Mouse (Mus musculus): ENCODE measurements around the gene Ddr1. TPM values are rescaled to one million over a fixed set of nuclear protein-coding genes. Genes with fewer than 3 reads are reported as not detected.
A peak's percentile ranks its signal among the peaks of the same experiment; 100 is the strongest.

Gene Ddr1
- total RNA-seq, 2 experiments from 2014 or later, result not detected

- no peak for ATAC-seq (replicated peaks; ENCODE audit: low FRiP score, poor library complexity, severe bottlenecking)
Observed at GRCm38 (mm10) chr17:35653086-35653485, 51.3 kb downstream of the Ddr1 start.

GRCm38 (mm10) chr17:35649429-35649828 is 55.0 kb downstream of the Ddr1 start:
- no peak for ATAC-seq (replicated peaks; ENCODE audit: low FRiP score, poor library complexity, severe bottlenecking)

GRCm38 (mm10) chr17:35643609-35644236 is 60.7 kb downstream of the Ddr1 start, which contains the start of gene Mucl3:
Gene Mucl3, minus strand, starts transcription at chr17:35643695.
- no peak for ATAC-seq (replicated peaks; ENCODE audit: low FRiP score, poor library complexity, severe bottlenecking)

- no peak for ATAC-seq (replicated peaks; ENCODE audit: low FRiP score, poor library complexity, severe bottlenecking)
Observed at GRCm38 (mm10) chr17:35639352-35639751, 65.1 kb downstream of the Ddr1 start.

DNA sequence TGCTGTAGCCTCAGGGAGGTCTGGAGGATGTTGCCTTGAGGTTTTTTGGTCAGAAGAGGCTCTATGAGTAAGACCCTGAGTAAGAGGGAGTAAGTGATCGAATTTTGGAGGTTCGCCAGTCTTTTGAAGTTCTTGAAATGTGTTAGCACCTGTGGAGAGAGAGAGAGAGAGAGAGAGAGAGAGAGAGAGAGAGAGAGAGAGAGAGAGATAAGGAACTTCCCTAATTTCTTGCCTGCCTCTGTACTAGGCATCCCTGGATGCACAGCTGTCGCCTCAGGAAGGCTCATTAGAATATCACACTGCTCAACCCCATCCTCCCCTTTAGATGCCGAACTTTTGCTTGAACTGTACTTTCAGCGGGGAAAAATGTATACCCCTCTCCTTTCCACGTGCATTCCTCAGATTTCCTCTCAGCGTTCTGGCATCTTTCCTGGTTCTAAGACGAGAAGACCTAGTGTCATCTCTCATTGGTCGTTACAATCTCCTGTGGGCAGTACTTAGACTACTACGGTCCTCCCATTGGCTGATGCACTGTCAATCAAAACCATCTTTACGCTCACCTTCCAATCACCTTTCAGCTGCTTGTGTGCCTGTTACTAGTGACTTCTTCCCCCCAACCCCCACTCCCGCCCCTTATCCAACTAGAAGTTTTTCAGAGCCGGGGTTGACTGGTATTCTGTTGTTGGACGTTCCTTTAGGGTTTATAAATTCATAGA is 65.8 kb downstream of the Ddr1 start:
- ATAC-seq (replicated peaks; ENCODE audit: low FRiP score, poor library complexity, severe bottlenecking), result no peak

DNA sequence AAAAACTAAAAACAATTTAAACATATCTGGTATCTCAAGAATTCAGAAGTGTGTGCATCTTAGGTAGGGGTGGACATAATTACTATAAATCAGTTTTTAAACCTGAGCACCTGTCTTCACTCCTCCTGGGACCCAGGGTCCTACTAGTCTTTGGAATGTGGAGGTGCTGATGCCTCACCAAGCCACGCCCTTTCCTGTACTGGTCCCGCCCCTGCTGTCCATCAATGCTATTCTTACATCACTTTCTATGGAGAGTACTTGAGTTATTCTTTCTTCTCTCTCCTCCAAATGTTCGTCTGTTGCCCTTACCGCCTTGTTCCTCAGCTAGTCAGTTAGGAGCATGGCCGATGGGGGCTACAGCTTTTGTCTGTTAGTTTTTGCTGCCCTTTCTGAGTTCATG is 68.1 kb downstream of the Ddr1 start:
- no peak for ATAC-seq (replicated peaks; ENCODE audit: low FRiP score, poor library complexity, severe bottlenecking)

DNA sequence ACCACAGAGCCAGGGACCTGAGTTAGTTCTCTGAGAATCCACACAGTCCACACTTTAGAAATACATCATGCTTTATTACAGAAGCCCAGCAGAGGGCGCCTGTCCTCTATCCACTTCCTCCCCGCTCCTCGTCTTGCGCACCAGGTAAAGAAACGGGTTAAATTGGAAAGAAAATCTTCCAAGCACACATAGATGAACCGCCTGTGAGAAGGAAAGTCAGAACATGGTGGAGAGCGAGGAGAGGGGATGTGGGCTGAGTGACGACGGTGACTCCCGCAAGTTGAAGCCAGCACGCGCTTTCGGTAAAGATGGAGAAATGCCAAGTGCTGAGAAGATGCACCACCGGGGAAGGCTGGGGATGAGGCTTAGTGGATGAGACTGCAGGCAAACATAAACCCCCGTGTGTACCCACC is 68.7 kb downstream of the Ddr1 start:
- ATAC-seq (replicated peaks; ENCODE audit: low FRiP score, poor library complexity, severe bottlenecking), result peak; percentile 65; the same call in 1 of the 2 replicates

GRCm38 (mm10) chr17:35635202-35635601 is 69.2 kb downstream of the Ddr1 start:
- no peak for ATAC-seq (replicated peaks; ENCODE audit: low FRiP score, poor library complexity, severe bottlenecking)

DNA sequence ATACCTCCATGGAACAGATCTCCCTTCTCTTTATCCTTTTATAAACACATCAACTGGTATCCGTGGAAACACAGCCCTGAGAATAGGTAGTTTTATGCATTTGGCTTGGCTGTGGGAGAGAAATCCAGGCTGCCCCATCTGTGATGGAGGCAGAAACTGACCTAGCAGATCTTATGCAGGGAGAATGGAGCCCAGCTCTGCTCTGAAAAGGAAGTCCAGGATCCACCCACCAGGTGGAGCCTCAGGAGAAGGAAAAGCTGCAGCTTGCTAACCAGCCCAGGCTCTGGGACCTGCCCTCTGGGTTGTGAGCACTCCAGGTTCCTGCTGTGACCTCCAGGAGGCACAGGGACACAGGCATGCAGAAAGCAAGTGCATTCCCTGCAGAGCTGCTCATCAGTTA is 70.4 kb downstream of the Ddr1 start:
- no peak for ATAC-seq (replicated peaks; ENCODE audit: low FRiP score, poor library complexity, severe bottlenecking)

Other genes with a start within 250 kb of the Ddr1 start
- 2.9 and 3.2 TPM in 2 replicates for gene H2-Q10, start 234.5 kb downstream of the Ddr1 start, total RNA-seq (2015; ENCODE audit: low replicate concordance)
- 0.51 and 2.0 TPM in 2 replicates for gene H2-Q10, start 234.5 kb downstream of the Ddr1 start, total RNA-seq (2017; ENCODE audit: low replicate concordance)
- gene Pou5f1, start 198.6 kb downstream of the Ddr1 start, total RNA-seq (2015; ENCODE audit: low replicate concordance), result 1.4 TPM in 1 of 2 replicates, not detected in the other
- gene Pou5f1, start 198.6 kb downstream of the Ddr1 start, total RNA-seq (2017; ENCODE audit: low replicate concordance), result 0.26 TPM in 1 of 2 replicates, not detected in the other
- gene Tcf19, start 187.8 kb downstream of the Ddr1 start, total RNA-seq (2015; ENCODE audit: low replicate concordance), result 103 and 129 TPM in 2 replicates
- gene Tcf19, start 187.8 kb downstream of the Ddr1 start, total RNA-seq (2017; ENCODE audit: low replicate concordance), result 49.4 and 49.9 TPM in 2 replicates
- gene Cchcr1, start 187.5 kb downstream of the Ddr1 start, total RNA-seq (2015; ENCODE audit: low replicate concordance), result 32.7 and 49.4 TPM in 2 replicates
- 48.4 and 83.3 TPM in 2 replicates for gene Cchcr1, start 187.5 kb downstream of the Ddr1 start, total RNA-seq (2017; ENCODE audit: low replicate concordance)
- gene Psors1c2, start 171.4 kb downstream of the Ddr1 start, total RNA-seq (2015; ENCODE audit: low replicate concordance), result not detected in 2 replicates
- not detected in 2 replicates for gene Psors1c2, start 171.4 kb downstream of the Ddr1 start, total RNA-seq (2017; ENCODE audit: low replicate concordance)
- gene Cdsn, start 152.5 kb downstream of the Ddr1 start, total RNA-seq (2015; ENCODE audit: low replicate concordance), result not detected in 2 replicates
- not detected in 2 replicates for gene Cdsn, start 152.5 kb downstream of the Ddr1 start, total RNA-seq (2017; ENCODE audit: low replicate concordance)
- not detected in 2 replicates for gene 2300002M23Rik, start 137.2 kb downstream of the Ddr1 start, total RNA-seq (2015; ENCODE audit: low replicate concordance)
- gene 2300002M23Rik, start 137.2 kb downstream of the Ddr1 start, total RNA-seq (2017; ENCODE audit: low replicate concordance), result not detected in 2 replicates
- not detected in 2 replicates for gene Sfta2, start 103.1 kb downstream of the Ddr1 start, total RNA-seq (2015; ENCODE audit: low replicate concordance)
- not detected in 2 replicates for gene Sfta2, start 103.1 kb downstream of the Ddr1 start, total RNA-seq (2017; ENCODE audit: low replicate concordance)
- gene Gm9573, start 78.0 kb downstream of the Ddr1 start, total RNA-seq (2015; ENCODE audit: low replicate concordance), result not detected in 2 replicates
- not detected in 2 replicates for gene Gm9573, start 78.0 kb downstream of the Ddr1 start, total RNA-seq (2017; ENCODE audit: low replicate concordance)
- gene Mucl3, start 60.9 kb downstream of the Ddr1 start, total RNA-seq (2015; ENCODE audit: low replicate concordance), result not detected in 2 replicates
- gene Mucl3, start 60.9 kb downstream of the Ddr1 start, total RNA-seq (2017; ENCODE audit: low replicate concordance), result not detected in 2 replicates
- 2.5 TPM in 1 of 2 replicates, not detected in the other for gene Vars2, start 37.0 kb downstream of the Ddr1 start, total RNA-seq (2015; ENCODE audit: low replicate concordance)
- gene Vars2, start 37.0 kb downstream of the Ddr1 start, total RNA-seq (2017; ENCODE audit: low replicate concordance), result 0.23 and 0.77 TPM in 2 replicates
- gene Gtf2h4, start 30.9 kb downstream of the Ddr1 start, total RNA-seq (2015; ENCODE audit: low replicate concordance), result 1.1 and 2.5 TPM in 2 replicates
- gene Gtf2h4, start 30.9 kb downstream of the Ddr1 start, total RNA-seq (2017; ENCODE audit: low replicate concordance), result 3.6 and 6.3 TPM in 2 replicates
- gene Ier3, start 117.1 kb upstream of the Ddr1 start, total RNA-seq (2015; ENCODE audit: low replicate concordance), result 3.8 and 10.5 TPM in 2 replicates
- gene Ier3, start 117.1 kb upstream of the Ddr1 start, total RNA-seq (2017; ENCODE audit: low replicate concordance), result 0.51 and 4.0 TPM in 2 replicates
- 19.3 and 32.8 TPM in 2 replicates for gene Flot1, start 118.6 kb upstream of the Ddr1 start, total RNA-seq (2015; ENCODE audit: low replicate concordance)
- gene Flot1, start 118.6 kb upstream of the Ddr1 start, total RNA-seq (2017; ENCODE audit: low replicate concordance), result 14.6 and 29.1 TPM in 2 replicates
- 663 and 669 TPM in 2 replicates for gene Tubb5, start 133.7 kb upstream of the Ddr1 start, total RNA-seq (2015; ENCODE audit: low replicate concordance)
- gene Tubb5, start 133.7 kb upstream of the Ddr1 start, total RNA-seq (2017; ENCODE audit: low replicate concordance), result 760 and 914 TPM in 2 replicates
- gene Mdc1, start 136.9 kb upstream of the Ddr1 start, total RNA-seq (2015; ENCODE audit: low replicate concordance), result 117 and 147 TPM in 2 replicates
- 31.0 and 57.1 TPM in 2 replicates for gene Mdc1, start 136.9 kb upstream of the Ddr1 start, total RNA-seq (2017; ENCODE audit: low replicate concordance)
- 32.8 and 36.0 TPM in 2 replicates for gene Nrm, start 156.7 kb upstream of the Ddr1 start, total RNA-seq (2015; ENCODE audit: low replicate concordance)
- gene Nrm, start 156.7 kb upstream of the Ddr1 start, total RNA-seq (2017; ENCODE audit: low replicate concordance), result 19.1 and 35.8 TPM in 2 replicates
- gene Ppp1r18, start 161.0 kb upstream of the Ddr1 start, total RNA-seq (2015; ENCODE audit: low replicate concordance), result 32.8 and 37.7 TPM in 2 replicates
- 7.2 and 10.2 TPM in 2 replicates for gene Ppp1r18, start 161.0 kb upstream of the Ddr1 start, total RNA-seq (2017; ENCODE audit: low replicate concordance)
- gene Dhx16, start 175.2 kb upstream of the Ddr1 start, total RNA-seq (2015; ENCODE audit: low replicate concordance), result 139 and 201 TPM in 2 replicates
- 73.1 and 118 TPM in 2 replicates for gene Dhx16, start 175.2 kb upstream of the Ddr1 start, total RNA-seq (2017; ENCODE audit: low replicate concordance)
- gene 2310061I04Rik, start 192.8 kb upstream of the Ddr1 start, total RNA-seq (2015; ENCODE audit: low replicate concordance), result 37.7 and 68.5 TPM in 2 replicates
- gene 2310061I04Rik, start 192.8 kb upstream of the Ddr1 start, total RNA-seq (2017; ENCODE audit: low replicate concordance), result 2.9 and 3.7 TPM in 2 replicates
- 7.6 and 26.0 TPM in 2 replicates for gene Atat1, start 205.5 kb upstream of the Ddr1 start, total RNA-seq (2015; ENCODE audit: low replicate concordance)
- 3.0 and 4.0 TPM in 2 replicates for gene Atat1, start 205.5 kb upstream of the Ddr1 start, total RNA-seq (2017; ENCODE audit: low replicate concordance)
- 16.9 and 18.0 TPM in 2 replicates for gene Mrps18b, start 211.8 kb upstream of the Ddr1 start, total RNA-seq (2015; ENCODE audit: low replicate concordance)
- gene Mrps18b, start 211.8 kb upstream of the Ddr1 start, total RNA-seq (2017; ENCODE audit: low replicate concordance), result 13.5 and 50.5 TPM in 2 replicates
- 53.7 and 90.1 TPM in 2 replicates for gene Ppp1r10, start 211.8 kb upstream of the Ddr1 start, total RNA-seq (2015; ENCODE audit: low replicate concordance)
- gene Ppp1r10, start 211.8 kb upstream of the Ddr1 start, total RNA-seq (2017; ENCODE audit: low replicate concordance), result 67.5 and 87.5 TPM in 2 replicates